Mouse (Mus musculus): Measurements from ENCODE around the gene Zfp385a.

DNA sequence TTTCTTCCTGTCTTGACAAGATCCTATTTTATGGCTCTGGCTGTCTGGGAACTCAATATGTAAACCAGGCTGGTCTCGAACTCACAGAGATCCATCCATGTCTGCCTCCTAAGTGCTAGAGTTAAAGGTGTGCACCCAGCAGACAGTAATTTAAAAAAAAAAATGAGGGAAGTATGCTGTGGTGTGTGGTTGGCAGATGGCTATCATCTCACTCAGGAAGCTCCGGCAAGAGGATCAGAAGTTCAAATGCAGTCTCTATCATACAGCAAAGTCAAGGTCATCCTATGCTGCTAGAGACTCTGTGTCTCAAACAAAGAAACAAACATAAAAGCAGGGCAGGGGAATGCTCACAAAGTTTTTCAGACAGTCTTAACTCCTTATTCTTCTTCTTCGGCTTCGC, 71.0 kb downstream of the Zfp385a start:
- TF ChIP-seq CTCF (IDR thresholded peaks at IDR 0.05; ENCODE audit: control insufficient read depth, insufficient read depth, insufficient read length) (no peak), MAX (IDR thresholded peaks at IDR 0.05) (no peak), USF1 (IDR thresholded peaks at IDR 0.05; ENCODE audit: low read depth) (no peak), CEBPB (IDR thresholded peaks at IDR 0.05; ENCODE audit: low read depth) (no peak), MYOG (IDR thresholded peaks at IDR 0.05; ENCODE audit: control insufficient read depth, extremely low read depth, insufficient read length) (no peak)

Data from C2C12 (cell line).